Mouse (Mus musculus): Measurements from ENCODE around the gene Ankrd55. TPM values are rescaled to one million over a fixed set of nuclear protein-coding genes. Genes with fewer than 3 reads are reported as not detected.

Gene Ankrd55
- polyA plus RNA-seq, 1 experiment from 2014 or later, result 0.08 TPM

DNA sequence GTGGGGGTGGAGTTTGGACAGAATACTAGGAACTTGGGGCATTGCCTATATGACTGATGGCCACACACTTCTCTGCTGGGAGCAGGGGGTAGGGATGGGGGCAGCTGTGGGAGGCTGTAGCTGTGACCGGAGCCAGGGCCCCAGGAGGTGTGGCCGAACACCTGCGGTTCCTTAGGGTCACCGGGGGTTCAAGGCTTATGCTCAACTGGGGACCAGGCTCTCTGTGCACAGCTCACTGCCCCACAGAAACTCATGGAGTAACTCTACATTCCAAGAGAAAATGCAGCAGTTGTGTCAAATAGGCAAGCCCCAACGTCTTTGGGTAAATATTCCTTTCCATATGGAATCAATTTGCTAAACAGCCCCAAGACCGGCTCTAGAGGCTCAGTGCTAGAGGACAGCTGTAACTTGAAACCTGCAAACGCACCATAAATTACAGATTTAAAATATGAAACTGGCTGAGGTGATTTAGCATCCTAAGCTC, 58.5 kb downstream of the Ankrd55 start:
- DNase-seq (ENCODE audit: low spot score) (no peak), ATAC-seq (ENCODE audit: low FRiP score, low TSS enrichment) (no peak)
- H3K9me3 ChIP-seq (ENCODE audit: control insufficient read depth, low read length), result no peaks in the 10 kb centered on the region
- no peak overlapping the region for H3K4me2 ChIP-seq (replicated peaks; ENCODE audit: low read depth)
- no peak for TF ChIP-seq CTCF (IDR thresholded peaks at IDR 0.05; ENCODE audit: low read depth)
- no peak for TF ChIP-seq EP300 (optimal IDR thresholded peaks at IDR 0.05)
- WGBS, result 26% methylated on average over 7 of the region's 7 CpGs
- no peaks in the 10 kb centered on the region for H3K36me3 ChIP-seq (ENCODE audit: control insufficient read depth, insufficient read depth, low read length)
- no peak overlapping the region for H3K9ac ChIP-seq (ENCODE audit: low read length)
- H3K27me3 ChIP-seq (ENCODE audit: control insufficient read depth, insufficient read depth, low read length), result no peaks in the 10 kb centered on the region
- no peak overlapping the region for H3K4me3 ChIP-seq (ENCODE audit: low read depth, low read length)
- no peak overlapping the region for H3K27ac ChIP-seq (replicated peaks)
- 0 out of 2 replicates have a peak, but pooled peaks cover 2% of the 10 kb centered on the region for H3K4me1 ChIP-seq (replicated peaks; ENCODE audit: control insufficient read depth, insufficient read depth)

GRCm38 (mm10) chr13:112348250-112348649, 60.0 kb downstream of the Ankrd55 start:
- Histone ChIP-seq H3K27ac (replicated peaks) (no peak overlapping the region), H3K4me3 (ENCODE audit: low read depth, low read length) (no peak overlapping the region), H3K36me3 (ENCODE audit: control insufficient read depth, insufficient read depth, low read length) (no peaks in the 10 kb centered on the region), H3K9me3 (ENCODE audit: control insufficient read depth, low read length) (no peaks in the 10 kb centered on the region), H3K4me2 (replicated peaks; ENCODE audit: low read depth) (no peak overlapping the region), H3K9ac (ENCODE audit: low read length) (no peak overlapping the region), H3K4me1 (replicated peaks; ENCODE audit: control insufficient read depth, insufficient read depth) (0 out of 2 replicates have a peak, but pooled peaks cover 2% of the 10 kb centered on the region), H3K27me3 (ENCODE audit: control insufficient read depth, insufficient read depth, low read length) (no peaks in the 10 kb centered on the region)
- no peak for TF ChIP-seq CTCF (IDR thresholded peaks at IDR 0.05; ENCODE audit: low read depth)
- TF ChIP-seq EP300 (optimal IDR thresholded peaks at IDR 0.05), result no peak
- WGBS, result 96% methylated on average over 1 of the region's 1 CpGs
- no peak for DNase-seq (ENCODE audit: low spot score)
- no peak for ATAC-seq (ENCODE audit: low FRiP score, low TSS enrichment)

- Histone ChIP-seq H3K9ac (ENCODE audit: low read length) (no peak overlapping the region), H3K4me1 (replicated peaks; ENCODE audit: control insufficient read depth, insufficient read depth) (0 out of 2 replicates have a peak, but pooled peaks cover 2% of the 10 kb centered on the region), H3K4me3 (ENCODE audit: low read depth, low read length) (no peak overlapping the region), H3K27ac (replicated peaks) (no peak overlapping the region), H3K27me3 (ENCODE audit: control insufficient read depth, insufficient read depth, low read length) (no peaks in the 10 kb centered on the region), H3K36me3 (ENCODE audit: control insufficient read depth, insufficient read depth, low read length) (no peaks in the 10 kb centered on the region), H3K4me2 (replicated peaks; ENCODE audit: low read depth) (no peak overlapping the region), H3K9me3 (ENCODE audit: control insufficient read depth, low read length) (no peaks in the 10 kb centered on the region)
- no peak for ATAC-seq (ENCODE audit: low FRiP score, low TSS enrichment)
- no peak for DNase-seq (ENCODE audit: low spot score)
- no peak for TF ChIP-seq EP300 (optimal IDR thresholded peaks at IDR 0.05)
- no peak for TF ChIP-seq CTCF (IDR thresholded peaks at IDR 0.05; ENCODE audit: low read depth)
- 85% methylated on average over 14 of the region's 14 CpGs for WGBS
Observed at GRCm38 (mm10) chr13:112348896-112349484, 60.7 kb downstream of the Ankrd55 start.

DNA sequence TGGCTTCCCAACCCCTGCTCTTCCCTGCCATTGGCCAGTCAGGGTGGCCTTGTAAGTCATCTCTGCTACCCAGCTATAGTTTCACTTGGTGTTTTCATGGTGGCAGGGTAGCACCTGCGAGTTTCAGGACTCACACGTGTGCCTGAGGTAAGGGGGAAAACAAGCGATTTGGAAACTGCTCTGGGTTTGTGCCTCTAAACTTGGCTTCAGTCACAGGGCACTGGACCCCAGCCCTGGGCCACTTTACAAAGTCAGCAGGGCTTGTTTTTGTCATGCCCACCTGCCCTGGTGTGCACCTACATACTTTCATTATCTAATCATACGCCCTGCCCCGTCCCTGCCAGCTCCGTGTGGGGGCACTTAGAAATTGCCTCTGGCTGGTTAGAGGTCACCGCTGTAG, 61.2 kb downstream of the Ankrd55 start:
- no peaks in the 10 kb centered on the region for H3K27me3 ChIP-seq (ENCODE audit: control insufficient read depth, insufficient read depth, low read length)
- no peak overlapping the region for H3K4me3 ChIP-seq (ENCODE audit: low read depth, low read length)
- 89% methylated on average over 7 of the region's 7 CpGs for WGBS
- TF ChIP-seq EP300 (optimal IDR thresholded peaks at IDR 0.05) (no peak), CTCF (IDR thresholded peaks at IDR 0.05; ENCODE audit: low read depth) (no peak)
- H3K4me1 ChIP-seq (replicated peaks; ENCODE audit: control insufficient read depth, insufficient read depth), result 0 out of 2 replicates have a peak, but pooled peaks cover 3% of the 10 kb centered on the region
- no peaks in the 10 kb centered on the region for H3K36me3 ChIP-seq (ENCODE audit: control insufficient read depth, insufficient read depth, low read length)
- no peak overlapping the region for H3K27ac ChIP-seq (replicated peaks)
- H3K9ac ChIP-seq (ENCODE audit: low read length), result no peak overlapping the region
- DNase-seq (ENCODE audit: low spot score) (no peak), ATAC-seq (ENCODE audit: low FRiP score, low TSS enrichment) (no peak)
- no peak overlapping the region for H3K4me2 ChIP-seq (replicated peaks; ENCODE audit: low read depth)
- H3K9me3 ChIP-seq (ENCODE audit: control insufficient read depth, low read length), result no peaks in the 10 kb centered on the region

- 55% methylated on average over 8 of the region's 8 CpGs for WGBS
- DNase-seq (ENCODE audit: low spot score), result no peak
- H3K4me2 ChIP-seq (replicated peaks; ENCODE audit: low read depth), result no peak overlapping the region
- no peak overlapping the region for H3K9ac ChIP-seq (ENCODE audit: low read length)
- no peaks in the 10 kb centered on the region for H3K27me3 ChIP-seq (ENCODE audit: control insufficient read depth, insufficient read depth, low read length)
- 0 out of 2 replicates have a peak overlapping the region, but pooled peaks have one; percentile 0 for H3K27ac ChIP-seq (replicated peaks)
- no peak overlapping the region for H3K4me3 ChIP-seq (ENCODE audit: low read depth, low read length)
- H3K9me3 ChIP-seq (ENCODE audit: control insufficient read depth, low read length), result no peaks in the 10 kb centered on the region
- H3K4me1 ChIP-seq (replicated peaks; ENCODE audit: control insufficient read depth, insufficient read depth), result 0 out of 2 replicates have a peak, but pooled peaks cover 2% of the 10 kb centered on the region
- H3K36me3 ChIP-seq (ENCODE audit: control insufficient read depth, insufficient read depth, low read length), result no peaks in the 10 kb centered on the region
- no peak; the same call in 1 of the 2 replicates for ATAC-seq (ENCODE audit: low FRiP score, low TSS enrichment)
- no peak for TF ChIP-seq EP300 (optimal IDR thresholded peaks at IDR 0.05)
- no peak for TF ChIP-seq CTCF (IDR thresholded peaks at IDR 0.05; ENCODE audit: low read depth)
Observed at GRCm38 (mm10) chr13:112351943-112352342, 63.7 kb downstream of the Ankrd55 start.

- Histone ChIP-seq H3K4me3 (ENCODE audit: low read depth, low read length) (no peak overlapping the region), H3K27ac (replicated peaks) (no peak overlapping the region), H3K4me2 (replicated peaks; ENCODE audit: low read depth) (no peak overlapping the region), H3K27me3 (ENCODE audit: control insufficient read depth, insufficient read depth, low read length) (no peaks in the 10 kb centered on the region), H3K9me3 (ENCODE audit: control insufficient read depth, low read length) (no peaks in the 10 kb centered on the region), H3K9ac (ENCODE audit: low read length) (no peak overlapping the region), H3K4me1 (replicated peaks; ENCODE audit: control insufficient read depth, insufficient read depth) (0 out of 2 replicates have a peak, but pooled peaks cover 2% of the 10 kb centered on the region), H3K36me3 (ENCODE audit: control insufficient read depth, insufficient read depth, low read length) (no peaks in the 10 kb centered on the region)
- no peak for TF ChIP-seq EP300 (optimal IDR thresholded peaks at IDR 0.05)
- no peak for TF ChIP-seq CTCF (IDR thresholded peaks at IDR 0.05; ENCODE audit: low read depth)
- DNase-seq (ENCODE audit: low spot score), result no peak
- WGBS, result 48% methylated on average over 6 of the region's 6 CpGs
- ATAC-seq (ENCODE audit: low FRiP score, low TSS enrichment), result no peak
Observed at GRCm38 (mm10) chr13:112354109-112354867, 66.0 kb downstream of the Ankrd55 start.
